Mouse (Mus musculus): Measurements from ENCODE around the gene Ebf3. TPM values are rescaled to one million over a fixed set of nuclear protein-coding genes. Genes with fewer than 3 reads are reported as not detected.
A peak's percentile ranks its signal among the peaks of the same experiment; 100 is the strongest.

The Ebf3 gene
- polyA plus RNA-seq, 1 experiment from 2014 or later: 12.9 TPM

- Histone ChIP-seq H3K4me3 (ENCODE audit: low read depth, low read length) (no peak overlapping the region), H3K4me1 (ENCODE audit: control insufficient read depth, insufficient read depth, low read length) (peaks cover 58% of the 10 kb centered on the region), H3K36me3 (ENCODE audit: control insufficient read depth, insufficient read depth, low read length) (no peaks in the 10 kb centered on the region), H3K4me2 (ENCODE audit: low read depth) (no peak overlapping the region), H3K9me3 (ENCODE audit: control insufficient read depth, low read length) (no peaks in the 10 kb centered on the region), H3K9ac (ENCODE audit: low read length) (no peak overlapping the region), H3K27me3 (ENCODE audit: control insufficient read depth, insufficient read depth, low read length) (no peaks in the 10 kb centered on the region), H3K27ac (ENCODE audit: low read depth, low read length) (no peak overlapping the region)
- 43% methylated on average over 11 of the region's 11 CpGs for WGBS
- ATAC-seq (ENCODE audit: insufficient read depth, low FRiP score, low TSS enrichment) (no peak), DNase-seq (ENCODE audit: low spot score) (no peak)
These were observed 14.1 kb downstream of the Ebf3 start for GRCm38 (mm10) chr7:137300169-137300568.

GRCm38 (mm10) chr7:137297594-137298381 lies 16.5 kb downstream of the Ebf3 start:
- 40% methylated on average over 24 of the region's 24 CpGs for WGBS
- ATAC-seq (ENCODE audit: insufficient read depth, low FRiP score, low TSS enrichment): no peak
- Histone ChIP-seq H3K9ac (ENCODE audit: low read length) (no peak overlapping the region), H3K27me3 (ENCODE audit: control insufficient read depth, insufficient read depth, low read length) (no peaks in the 10 kb centered on the region), H3K4me1 (ENCODE audit: control insufficient read depth, insufficient read depth, low read length) (peaks cover 56% of the 10 kb centered on the region), H3K27ac (ENCODE audit: low read depth, low read length) (0 out of 2 replicates have a peak overlapping the region, but pooled peaks have one; percentile 9), H3K4me2 (ENCODE audit: low read depth) (no peak overlapping the region), H3K36me3 (ENCODE audit: control insufficient read depth, insufficient read depth, low read length) (no peaks in the 10 kb centered on the region), H3K9me3 (ENCODE audit: control insufficient read depth, low read length) (no peaks in the 10 kb centered on the region), H3K4me3 (ENCODE audit: low read depth, low read length) (no peak overlapping the region)
- no peak for DNase-seq (ENCODE audit: low spot score)

- Histone ChIP-seq H3K4me1 (ENCODE audit: control insufficient read depth, insufficient read depth, low read length) (peaks cover 55% of the 10 kb centered on the region), H3K4me3 (ENCODE audit: low read depth, low read length) (no peak overlapping the region), H3K27ac (ENCODE audit: low read depth, low read length) (no peak overlapping the region), H3K27me3 (ENCODE audit: control insufficient read depth, insufficient read depth, low read length) (no peaks in the 10 kb centered on the region), H3K9me3 (ENCODE audit: control insufficient read depth, low read length) (no peaks in the 10 kb centered on the region), H3K4me2 (ENCODE audit: low read depth) (0 out of 2 replicates have a peak overlapping the region, but pooled peaks have one; percentile 8), H3K9ac (ENCODE audit: low read length) (no peak overlapping the region), H3K36me3 (ENCODE audit: control insufficient read depth, insufficient read depth, low read length) (no peaks in the 10 kb centered on the region)
- no peak for DNase-seq (ENCODE audit: low spot score)
- 20% methylated on average over 7 of the region's 7 CpGs for WGBS
- no peak for ATAC-seq (ENCODE audit: insufficient read depth, low FRiP score, low TSS enrichment)
These were observed 17.1 kb downstream of the Ebf3 start for GRCm38 (mm10) chr7:137297131-137297530.

- Histone ChIP-seq H3K9ac (ENCODE audit: low read length) (no peak overlapping the region), H3K27ac (ENCODE audit: low read depth, low read length) (no peak overlapping the region), H3K4me3 (ENCODE audit: low read depth, low read length) (no peak overlapping the region), H3K9me3 (ENCODE audit: control insufficient read depth, low read length) (no peaks in the 10 kb centered on the region), H3K4me2 (ENCODE audit: low read depth) (no peak overlapping the region), H3K4me1 (ENCODE audit: control insufficient read depth, insufficient read depth, low read length) (peaks cover 42% of the 10 kb centered on the region), H3K36me3 (ENCODE audit: control insufficient read depth, insufficient read depth, low read length) (no peaks in the 10 kb centered on the region), H3K27me3 (ENCODE audit: control insufficient read depth, insufficient read depth, low read length) (no peaks in the 10 kb centered on the region)
- DNase-seq (ENCODE audit: low spot score) (no peak), ATAC-seq (ENCODE audit: insufficient read depth, low FRiP score, low TSS enrichment) (no peak)
- WGBS: 63% methylated on average over 7 of the region's 7 CpGs
These were observed 18.6 kb downstream of the Ebf3 start for GRCm38 (mm10) chr7:137295612-137296011.

- DNase-seq (ENCODE audit: low spot score) (no peak), ATAC-seq (ENCODE audit: insufficient read depth, low FRiP score, low TSS enrichment) (no peak)
- Histone ChIP-seq H3K36me3 (ENCODE audit: control insufficient read depth, insufficient read depth, low read length) (no peaks in the 10 kb centered on the region), H3K9me3 (ENCODE audit: control insufficient read depth, low read length) (no peaks in the 10 kb centered on the region), H3K9ac (ENCODE audit: low read length) (no peak overlapping the region), H3K4me1 (ENCODE audit: control insufficient read depth, insufficient read depth, low read length) (peaks cover 38% of the 10 kb centered on the region), H3K27ac (ENCODE audit: low read depth, low read length) (no peak overlapping the region), H3K4me2 (ENCODE audit: low read depth) (no peak overlapping the region), H3K27me3 (ENCODE audit: control insufficient read depth, insufficient read depth, low read length) (no peaks in the 10 kb centered on the region), H3K4me3 (ENCODE audit: low read depth, low read length) (no peak overlapping the region)
- 77% methylated on average over 7 of the region's 7 CpGs for WGBS
These were observed 19.8 kb downstream of the Ebf3 start for GRCm38 (mm10) chr7:137294446-137294845.

- Histone ChIP-seq H3K9ac (ENCODE audit: low read length) (no peak overlapping the region), H3K4me2 (ENCODE audit: low read depth) (no peak overlapping the region), H3K9me3 (ENCODE audit: control insufficient read depth, low read length) (no peaks in the 10 kb centered on the region), H3K36me3 (ENCODE audit: control insufficient read depth, insufficient read depth, low read length) (no peaks in the 10 kb centered on the region), H3K4me3 (ENCODE audit: low read depth, low read length) (no peak overlapping the region), H3K27me3 (ENCODE audit: control insufficient read depth, insufficient read depth, low read length) (no peaks in the 10 kb centered on the region), H3K4me1 (ENCODE audit: control insufficient read depth, insufficient read depth, low read length) (peaks cover 6% of the 10 kb centered on the region; the same call in 1 of the 2 replicates), H3K27ac (ENCODE audit: low read depth, low read length) (no peak overlapping the region)
- DNase-seq (ENCODE audit: low spot score): no peak
- ATAC-seq (ENCODE audit: insufficient read depth, low FRiP score, low TSS enrichment): no peak
- 49% methylated on average over 3 of the region's 3 CpGs for WGBS
These were observed 24.8 kb downstream of the Ebf3 start for GRCm38 (mm10) chr7:137289290-137289957.

GRCm38 (mm10) chr7:137278171-137278570 lies 36.1 kb downstream of the Ebf3 start:
- no peaks in the 10 kb centered on the region for H3K9me3 ChIP-seq (ENCODE audit: control insufficient read depth, low read length)
- WGBS: 90% methylated on average over 7 of the region's 7 CpGs

GRCm38 (mm10) chr7:137277713-137278112 lies 36.5 kb downstream of the Ebf3 start:
- Histone ChIP-seq H3K9ac (ENCODE audit: low read length) (no peak overlapping the region), H3K4me1 (ENCODE audit: control insufficient read depth, insufficient read depth, low read length) (0 out of 2 replicates have a peak, but pooled peaks cover 2% of the 10 kb centered on the region), H3K36me3 (ENCODE audit: control insufficient read depth, insufficient read depth, low read length) (no peaks in the 10 kb centered on the region), H3K9me3 (ENCODE audit: control insufficient read depth, low read length) (no peaks in the 10 kb centered on the region), H3K27me3 (ENCODE audit: control insufficient read depth, insufficient read depth, low read length) (no peaks in the 10 kb centered on the region), H3K4me2 (ENCODE audit: low read depth) (no peak overlapping the region), H3K4me3 (ENCODE audit: low read depth, low read length) (no peak overlapping the region), H3K27ac (ENCODE audit: low read depth, low read length) (no peak overlapping the region)
- ATAC-seq (ENCODE audit: insufficient read depth, low FRiP score, low TSS enrichment) (no peak), DNase-seq (ENCODE audit: low spot score) (no peak)
- 92% methylated on average over 5 of the region's 5 CpGs for WGBS

More at GRCm38 (mm10) chr7:137278171-137278570, 36.1 kb downstream of the Ebf3 start:
- DNase-seq (ENCODE audit: low spot score) (no peak), ATAC-seq (ENCODE audit: insufficient read depth, low FRiP score, low TSS enrichment) (no peak)
- no peak overlapping the region for H3K4me2 ChIP-seq (ENCODE audit: low read depth)
- H3K4me3 ChIP-seq (ENCODE audit: low read depth, low read length): no peak overlapping the region
- H3K9ac ChIP-seq (ENCODE audit: low read length): no peak overlapping the region
- H3K4me1 ChIP-seq (ENCODE audit: control insufficient read depth, insufficient read depth, low read length): 0 out of 2 replicates have a peak, but pooled peaks cover 2% of the 10 kb centered on the region
- H3K27ac ChIP-seq (ENCODE audit: low read depth, low read length): no peak overlapping the region
- H3K36me3 ChIP-seq (ENCODE audit: control insufficient read depth, insufficient read depth, low read length): no peaks in the 10 kb centered on the region
- H3K27me3 ChIP-seq (ENCODE audit: control insufficient read depth, insufficient read depth, low read length): no peaks in the 10 kb centered on the region

Data from neural tube, embryonic 11.5 days (tissue).